Comparison of ENCODE assay signal across 16 mouse cellular contexts in the genomic region with DNA sequence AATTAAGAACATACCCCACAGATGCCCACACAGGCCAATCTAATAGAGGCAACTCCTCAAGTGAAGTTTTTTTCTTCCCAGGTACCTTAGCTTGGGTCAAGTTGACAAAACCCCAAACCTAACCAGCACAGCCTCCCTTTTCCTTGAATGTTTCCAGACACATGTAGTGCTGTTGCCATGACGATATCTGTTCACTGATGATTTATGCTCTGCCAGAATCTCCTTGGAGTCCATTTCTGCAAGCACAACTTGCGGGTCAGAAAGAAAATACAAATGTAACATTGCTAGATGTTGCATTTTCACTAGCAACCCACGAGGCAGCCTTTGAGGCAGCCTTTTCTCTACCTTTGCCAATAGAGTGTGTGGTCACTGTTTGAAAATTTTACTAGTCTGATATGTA. TPM values are rescaled to one million over a fixed set of nuclear protein-coding genes. Genes with fewer than 3 reads are reported as not detected.
"Had no signal": no experiment of that assay in that cellular context is flagged by ENCODE, and none has a peak within 500 bp of the region (broad histone marks: within the 10 kb centered on the region; RNA-seq: fewer than 3 reads in every experiment).

No protein-coding gene starts in this region.

- H3K4me2 ChIP-seq: liver, embryonic 11.5 days; liver, embryonic 15.5 days; neural tube, embryonic 15.5 days had no signal

- H3K36me3 ChIP-seq: limb, embryonic 10.5 days; liver, embryonic 15.5 days; midbrain, embryonic 10.5 days; neural tube, embryonic 15.5 days had no signal

- ATAC-seq: lung, postnatal 0 days had no signal

- H3K9me3 ChIP-seq: limb, embryonic 10.5 days; liver, embryonic 15.5 days; midbrain, embryonic 10.5 days; neural tube, embryonic 15.5 days had no signal

- DNase-seq: kidney, adult 9 months; kidney, postnatal 36 days; lung, adult 2 months; lung, postnatal 36 days; right cerebral cortex, adult 18-20 months; right cerebral cortex, postnatal 25 days; thymus, postnatal 36 days had no signal

- H3K27me3 ChIP-seq: liver, embryonic 15.5 days; neural tube, embryonic 15.5 days had no signal

- H3K4me1 ChIP-seq: liver, embryonic 15.5 days; neural tube, embryonic 15.5 days had no signal

- H3K4me3 ChIP-seq: limb, embryonic 10.5 days; liver, embryonic 15.5 days; midbrain, embryonic 10.5 days; myocyte; neural tube, embryonic 15.5 days had no signal

- H3K27ac ChIP-seq: kidney, postnatal 0 days; limb, embryonic 10.5 days; liver, embryonic 15.5 days; midbrain, embryonic 10.5 days; neural tube, embryonic 15.5 days had no signal

- H3K9ac ChIP-seq: liver, embryonic 15.5 days; neural tube, embryonic 15.5 days had no signal

RNA-seq across cellular contexts. Expression of gene Tmem252, which starts 6.3 kb away (rescaled TPM):
- total RNA-seq: megakaryocyte progenitor cell, adult 5-6 weeks had no signal
